Mouse (Mus musculus) activated CD4-positive, CD25-positive, alpha-beta regulatory T cell, adult 4 months (primary cell): ENCODE data around the gene Pyroxd2. TPM values are rescaled to one million over a fixed set of nuclear protein-coding genes. Genes with fewer than 3 reads are reported as not detected.
"Not testable (repeated sequence)": the region's sequence is repeated elsewhere in the genome, so short reads cannot be mapped to it uniquely, and the experiment has no call there.

Experiments
- ATAC-seq: one replicate; pipeline ENCODE4 v1.8.0; 2017
- polyA plus RNA-seq, 2 experiments: library from polyadenylated mRNA; unstranded; fragments of 100-300 nt; shearing (Covaris generic); gene quantifications; one replicate each; pipeline ENCODE4 v1.2.1; 2017

The Pyroxd2 gene
- polyA plus RNA-seq, 2 experiments from 2014 or later, result 0.19 TPM; not detected in 1

- no peak for ATAC-seq
Observed at GRCm38 (mm10) chr19:42689321-42689720, 63.3 kb downstream of the Pyroxd2 start.

DNA sequence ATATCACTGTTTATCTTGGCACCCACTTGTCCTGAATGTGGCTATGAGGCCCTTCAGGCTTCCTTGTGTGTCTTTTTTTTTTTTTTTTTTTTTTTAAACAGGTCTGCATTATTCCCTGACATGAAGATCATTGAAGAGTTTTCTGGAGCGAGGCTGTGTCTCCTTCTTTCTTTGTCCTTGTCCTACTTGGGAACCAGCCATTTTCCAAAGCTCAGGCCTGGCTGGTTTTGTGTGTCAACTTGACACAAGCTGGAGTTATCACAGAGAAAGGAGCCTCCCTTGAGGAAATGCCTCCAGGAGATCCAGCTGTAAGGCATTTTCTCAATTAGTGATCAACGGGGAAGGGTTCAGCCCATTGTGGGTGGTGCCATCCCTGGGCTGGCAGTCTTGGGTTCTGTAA is 69.8 kb downstream of the Pyroxd2 start:
- ATAC-seq, result not testable (repeated sequence)

DNA sequence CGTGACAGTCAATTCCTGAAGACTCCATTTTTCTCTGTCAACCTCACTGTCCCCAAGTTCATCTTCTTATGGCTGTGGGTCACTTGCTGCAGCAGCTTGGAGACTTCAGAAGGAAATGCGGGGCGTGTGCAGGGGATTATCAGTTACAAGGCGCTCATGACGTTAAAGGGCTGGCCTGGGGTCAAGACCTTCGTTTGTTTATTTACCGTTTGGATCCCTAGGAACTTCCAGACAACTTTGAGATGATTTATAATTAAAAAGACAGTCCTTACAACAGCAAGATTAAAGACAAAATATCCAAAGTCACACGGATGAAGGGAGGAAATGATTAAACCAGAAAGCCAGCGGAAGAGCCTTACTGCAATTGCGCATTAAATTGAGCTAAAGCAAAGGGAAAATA is 74.4 kb downstream of the Pyroxd2 start:
- ATAC-seq, result no peak

GRCm38 (mm10) chr19:42677452-42677851 is 75.1 kb downstream of the Pyroxd2 start:
- ATAC-seq, result no peak

- no peak for ATAC-seq
Observed at GRCm38 (mm10) chr19:42676931-42677330, 75.6 kb downstream of the Pyroxd2 start.

Other genes starting within 250 kb of the Pyroxd2 start
- 10 to 100 TPM; 28.0 to 35.7 TPM for gene R3hcc1l, start 234.0 kb downstream of the Pyroxd2 start, polyA plus RNA-seq
- gene Loxl4, start 140.0 kb downstream of the Pyroxd2 start, polyA plus RNA-seq, result under 1 TPM; 0.17 TPM
- gene Hps1, start 27.2 kb upstream of the Pyroxd2 start, polyA plus RNA-seq, result 10 to 100 TPM; 11.5 to 15.7 TPM